Mouse (Mus musculus): Measurements from ENCODE around the gene Gin1. TPM values are rescaled to one million over a fixed set of nuclear protein-coding genes. Genes with fewer than 3 reads are reported as not detected.
"Not testable (repeated sequence)": the region's sequence is repeated elsewhere in the genome, so short reads cannot be mapped to it uniquely, and the experiment has no call there.

Gin1 gene
- total RNA-seq (2021) = 10 to 100 TPM in 1 of 2 experiments, 1 to 10 TPM in 1; 7.9 to 10.6 TPM
- long read RNA-seq, experiment 1, transcript Gin1-202 (3 exons, 1,037 nt) = major isoform, 5 of 11 reads
- long read RNA-seq, experiment 1, transcript Gin1-203 (8 exons, 2,046 nt) = major isoform, 5 of 11 reads
- long read RNA-seq, experiment 1, partial matches to known transcripts = 0 of 11 reads
- long read RNA-seq, experiment 1, other reads (novel, unspliced or antisense) = 1 of 11 reads
- long read RNA-seq, experiment 2, transcript Gin1-203 (8 exons, 2,046 nt) = major isoform, 5 of 9 reads
- long read RNA-seq, experiment 2, partial matches to known transcripts = 3 of 9 reads
- long read RNA-seq, experiment 2, other reads (novel, unspliced or antisense) = 0 of 9 reads

DNA sequence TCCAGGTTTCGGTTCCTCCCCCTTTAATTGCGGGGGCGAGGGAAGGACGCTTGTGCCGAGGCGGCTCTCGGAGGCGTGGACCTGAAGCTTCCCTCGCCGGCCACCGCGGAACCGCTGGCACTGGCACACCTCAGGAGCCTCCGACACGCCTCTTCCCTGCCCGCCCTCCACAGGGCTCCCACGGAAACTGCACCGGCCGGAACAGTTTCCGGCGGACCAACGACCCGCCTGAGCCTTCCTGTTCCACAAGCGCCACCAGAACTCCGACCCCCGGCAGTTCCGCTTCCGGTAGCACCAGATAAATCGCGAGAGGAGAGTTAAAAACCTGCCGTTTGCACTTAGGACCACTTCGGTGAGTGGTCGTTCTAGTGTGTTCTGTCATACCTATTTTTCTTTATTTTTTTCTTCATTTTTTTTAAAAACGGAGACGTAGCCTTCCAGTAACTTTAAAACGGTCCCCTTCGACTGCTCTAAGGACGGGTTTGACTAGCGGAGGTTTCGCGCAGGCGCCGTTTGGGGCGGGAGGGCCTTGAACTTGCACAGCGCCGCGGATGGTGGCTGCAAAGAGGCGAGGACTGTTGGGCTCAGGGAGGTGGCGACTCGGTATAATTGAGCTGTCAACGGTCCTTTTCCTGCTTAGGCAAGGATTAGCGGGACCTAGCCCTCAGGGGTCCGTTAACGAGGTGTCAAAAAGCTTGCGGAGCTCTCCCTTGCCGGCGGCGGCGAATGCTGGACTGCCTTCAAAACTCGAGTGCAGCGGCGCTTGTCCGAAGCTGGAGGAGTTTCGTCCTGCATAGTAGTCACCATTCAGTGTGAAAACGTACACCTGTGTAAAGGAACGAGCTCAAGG lies at the start of gene Gin1, which contains the start of gene Ppip5k2:
Gene Gin1, plus strand, starts transcription at position 269 of the 850 bp plus-strand sequence.
Gene Ppip5k2, minus strand, starts transcription at position 508 of the 850 bp plus-strand sequence.
- peak; percentile 96 for DNase-seq

- DNase-seq = no peak
Measured at GRCm38 (mm10) chr1:97726730-97727129, 43.2 kb upstream of the Gin1 start.

DNA sequence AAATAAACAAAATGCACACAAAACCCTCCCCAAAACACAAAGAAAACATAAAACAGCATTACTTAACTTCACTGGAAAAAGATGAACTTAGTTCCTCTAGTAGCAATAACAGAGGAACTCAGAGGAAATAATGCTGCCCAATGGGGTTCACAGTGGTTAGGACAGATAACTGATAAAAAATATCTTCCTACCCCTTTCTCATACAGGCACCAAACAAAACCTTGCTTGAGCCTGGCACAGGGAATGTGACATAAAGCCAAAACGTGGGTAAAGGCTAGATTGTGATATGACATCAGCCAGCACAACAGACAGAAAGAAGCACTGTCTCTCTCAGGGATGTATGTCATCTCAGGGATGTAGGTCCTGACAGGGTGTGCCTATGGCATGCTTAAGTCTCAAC lies 40.6 kb upstream of the Gin1 start:
- no peak for DNase-seq

GRCm38 (mm10) chr1:97743063-97743462 lies 26.9 kb upstream of the Gin1 start:
- no peak for DNase-seq

DNA sequence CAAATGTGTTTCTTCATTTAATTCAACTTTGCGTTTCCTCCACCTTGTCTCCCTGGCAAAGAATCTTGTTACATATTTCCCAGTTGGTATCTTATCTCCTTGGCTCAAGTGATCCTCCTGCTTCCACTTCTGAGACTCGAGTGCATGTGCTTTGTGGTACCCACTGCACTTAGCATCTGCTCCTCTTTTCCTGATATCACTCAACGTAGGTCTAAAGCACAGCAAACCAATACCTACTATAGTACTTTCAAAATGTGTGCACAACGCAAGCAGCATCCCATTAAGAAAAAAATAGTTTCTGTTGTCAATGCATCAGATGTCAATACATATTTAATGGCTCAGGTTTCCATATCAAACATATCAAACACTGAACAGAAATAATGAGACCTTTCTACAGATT lies 24.3 kb upstream of the Gin1 start:
- DNase-seq = no peak

DNA sequence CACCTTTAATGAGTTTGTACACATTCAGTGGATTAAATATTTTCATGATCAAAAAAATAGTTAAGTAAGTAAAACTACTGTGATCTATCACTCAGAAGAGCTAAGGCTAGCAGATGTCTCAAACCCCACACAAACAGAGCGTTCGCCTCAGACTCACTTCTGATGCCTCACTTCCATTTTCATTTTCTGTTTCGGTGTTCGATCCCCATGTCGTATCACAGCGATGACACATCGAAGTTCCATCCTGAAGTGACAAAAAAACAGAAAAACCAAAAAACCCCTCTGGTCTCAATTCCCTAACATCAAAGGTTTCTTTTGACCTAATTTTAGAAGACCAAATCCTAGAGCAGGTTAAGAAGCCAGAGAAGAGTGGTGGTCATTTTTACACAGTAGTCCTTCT lies 23.7 kb upstream of the Gin1 start:
- DNase-seq = no peak

GRCm38 (mm10) chr1:97748163-97748562 lies 21.8 kb upstream of the Gin1 start:
- no peak for DNase-seq

DNA sequence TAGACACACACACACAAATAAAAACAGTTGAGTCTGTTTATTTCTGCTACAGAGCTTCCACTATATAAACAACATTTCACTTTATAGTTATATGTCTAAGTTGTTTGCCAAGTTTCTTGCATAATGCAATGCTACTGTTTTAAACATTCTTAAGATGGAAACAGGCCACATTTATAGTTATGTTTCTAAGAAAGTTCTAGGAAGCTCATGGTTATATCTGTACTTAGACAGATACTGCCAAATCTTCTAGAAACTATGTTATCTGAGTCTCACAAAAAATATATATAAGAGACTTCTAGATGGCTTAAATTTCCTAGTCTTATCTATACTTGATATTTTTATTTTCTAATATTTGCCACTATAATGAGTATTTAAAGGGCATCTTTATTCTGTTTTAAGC lies 16.8 kb upstream of the Gin1 start:
- no peak for DNase-seq

- DNase-seq = no peak
Measured at GRCm38 (mm10) chr1:97754392-97754791, 15.6 kb upstream of the Gin1 start.

DNA sequence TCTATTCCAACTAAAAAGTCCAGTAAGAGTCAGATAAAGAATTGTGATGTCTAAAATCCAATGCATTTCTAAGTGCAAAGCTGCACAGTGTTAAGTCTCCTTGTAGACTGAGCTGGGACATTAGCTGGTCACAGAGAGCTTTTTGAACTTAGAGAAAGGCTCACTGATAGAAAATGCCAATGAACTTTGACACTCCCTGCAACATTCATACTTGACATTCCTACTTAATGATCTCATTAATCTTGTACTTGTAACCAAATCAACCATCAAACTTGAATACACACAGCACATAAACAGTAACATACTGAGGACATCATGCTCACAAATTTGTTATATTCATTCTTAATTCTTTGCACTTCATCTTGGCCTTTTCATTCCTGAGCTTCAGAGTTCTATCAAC lies 10.1 kb upstream of the Gin1 start:
- no peak for DNase-seq

- no peak for DNase-seq
Measured at GRCm38 (mm10) chr1:97760598-97760997, 9.4 kb upstream of the Gin1 start.

- DNase-seq = no peak
Measured at GRCm38 (mm10) chr1:97761477-97761876, 8.5 kb upstream of the Gin1 start.

- not testable (repeated sequence) for DNase-seq
Measured at GRCm38 (mm10) chr1:97765712-97766111, 4.3 kb upstream of the Gin1 start.

- no peak for DNase-seq
Measured at GRCm38 (mm10) chr1:97768089-97768488, 1.9 kb upstream of the Gin1 start.

DNA sequence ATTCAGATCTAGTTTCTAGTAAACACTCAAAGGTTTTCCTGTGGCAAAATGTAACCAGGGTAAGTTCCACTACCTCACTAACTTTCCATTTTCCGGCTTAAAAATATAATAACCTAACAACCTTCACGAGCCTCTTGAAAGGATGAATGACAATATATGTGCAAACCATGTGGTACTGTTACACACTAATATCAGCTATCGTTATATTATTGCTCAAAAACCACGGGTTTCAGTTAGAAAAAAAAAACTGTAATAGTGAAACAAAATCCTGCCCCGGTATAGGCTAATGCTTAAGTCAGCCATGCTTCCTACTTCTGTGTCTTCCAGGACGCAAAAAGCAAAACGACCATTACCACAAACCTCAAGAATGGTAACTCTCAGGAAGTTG lies 1.1 kb upstream of the Gin1 start:
- DNase-seq = no peak

DNA sequence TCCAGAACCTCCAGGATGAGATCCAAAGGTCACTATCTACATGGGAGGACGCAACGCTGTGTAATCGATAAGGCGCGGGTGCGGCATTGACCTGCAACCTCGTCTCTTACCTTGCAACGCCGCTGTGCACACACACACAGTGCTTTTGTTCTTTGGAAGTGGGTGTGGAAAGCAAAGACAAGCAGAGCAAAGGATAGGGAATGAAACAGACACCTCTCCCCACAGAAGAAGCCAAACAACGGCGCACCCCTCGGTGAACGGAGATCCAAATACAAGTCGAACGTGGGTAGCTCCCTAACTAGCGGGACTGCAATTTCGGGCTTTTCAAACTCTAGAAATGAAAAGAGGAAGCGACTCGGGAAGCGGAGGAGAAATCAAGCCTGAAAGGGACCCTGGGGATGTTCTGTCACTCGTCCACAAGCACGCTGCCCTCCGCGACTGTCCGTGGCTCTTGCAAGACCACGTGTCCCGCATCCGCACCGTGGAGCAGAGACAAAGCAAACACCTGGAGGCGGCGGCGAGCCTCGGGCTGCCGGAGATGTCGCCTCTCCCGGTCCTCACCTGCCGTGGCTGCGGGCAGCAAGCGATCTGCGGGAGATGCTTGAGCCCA lies 573 bp upstream of the Gin1 start:
- DNase-seq = no peak

DNA sequence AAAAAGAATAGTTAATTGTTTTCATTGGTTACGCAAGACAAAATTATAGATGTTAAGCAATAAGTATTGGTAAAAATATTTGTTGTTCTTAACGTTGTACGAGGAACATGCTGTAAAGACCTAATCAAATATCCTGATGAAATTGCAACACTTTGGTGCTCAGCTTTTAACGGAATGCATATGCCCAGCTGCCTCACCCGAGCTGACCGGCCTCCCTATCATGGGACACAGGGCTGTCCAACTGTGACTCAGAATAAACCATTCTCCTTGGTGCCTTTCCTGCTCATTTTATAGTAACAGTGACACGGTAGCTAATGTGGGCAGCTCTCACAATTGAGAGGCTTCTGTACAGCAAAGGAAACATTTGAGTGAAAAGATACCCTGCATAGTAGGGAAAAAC lies 1.1 kb downstream of the Gin1 start:
- DNase-seq = peak; percentile 24

DNA sequence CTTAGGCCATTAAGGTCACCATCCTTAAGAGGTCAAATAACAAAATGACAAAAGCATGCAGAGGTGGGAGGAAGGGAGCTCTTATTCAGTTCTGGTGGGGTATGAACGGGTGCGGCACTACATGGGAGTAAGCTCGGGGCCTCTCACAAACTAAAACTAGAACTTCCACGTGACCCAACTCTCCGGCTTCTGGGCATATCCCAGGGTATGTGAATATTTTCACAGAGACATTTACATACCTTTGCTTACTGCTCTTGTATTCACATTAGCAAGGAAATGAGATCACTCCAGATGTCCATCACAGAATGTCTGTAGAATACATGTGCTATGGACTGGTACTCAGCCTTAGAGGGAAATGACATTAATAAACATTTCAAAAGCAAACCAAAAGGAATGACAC lies 1.8 kb downstream of the Gin1 start:
- DNase-seq = no peak

DNA sequence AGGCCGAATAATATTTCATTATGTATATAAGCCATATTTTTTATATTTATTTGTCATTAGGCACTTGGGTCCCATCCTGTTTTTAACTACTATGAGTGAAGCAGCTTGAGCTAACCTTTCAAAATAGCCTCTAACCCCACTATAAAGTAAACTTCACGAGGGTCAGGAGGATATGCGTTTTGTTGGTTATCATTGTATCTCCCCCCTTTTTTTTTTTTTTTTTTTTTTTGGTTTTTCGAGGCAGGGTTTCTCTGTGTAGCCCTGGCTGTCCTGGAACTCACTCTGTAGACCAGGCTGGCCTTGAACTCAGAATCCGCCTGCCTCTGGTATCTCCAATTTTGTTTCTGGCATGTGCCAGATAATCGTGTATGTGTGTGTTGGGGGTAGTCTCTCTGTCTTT lies 3.4 kb downstream of the Gin1 start:
- DNase-seq = no peak

DNA sequence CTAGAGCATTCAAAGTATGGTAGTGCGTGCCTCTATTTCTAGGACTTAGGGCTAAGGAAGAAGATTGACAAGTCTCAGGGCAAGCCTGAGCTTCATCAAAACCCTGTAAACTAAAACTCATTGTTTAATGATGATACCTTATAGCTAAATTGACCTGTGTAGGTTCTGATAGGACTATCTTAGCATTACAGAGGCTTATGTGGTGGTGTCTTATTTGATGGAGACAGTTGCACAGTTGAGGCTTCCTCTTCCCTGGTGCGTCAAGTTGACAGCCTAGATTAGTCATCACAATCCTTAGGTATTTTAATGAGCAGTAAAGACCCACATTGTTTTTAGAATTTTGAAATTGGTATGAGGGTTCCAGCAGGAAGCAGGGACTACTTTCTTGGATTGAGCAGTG lies 4.0 kb downstream of the Gin1 start:
- no peak for DNase-seq

DNA sequence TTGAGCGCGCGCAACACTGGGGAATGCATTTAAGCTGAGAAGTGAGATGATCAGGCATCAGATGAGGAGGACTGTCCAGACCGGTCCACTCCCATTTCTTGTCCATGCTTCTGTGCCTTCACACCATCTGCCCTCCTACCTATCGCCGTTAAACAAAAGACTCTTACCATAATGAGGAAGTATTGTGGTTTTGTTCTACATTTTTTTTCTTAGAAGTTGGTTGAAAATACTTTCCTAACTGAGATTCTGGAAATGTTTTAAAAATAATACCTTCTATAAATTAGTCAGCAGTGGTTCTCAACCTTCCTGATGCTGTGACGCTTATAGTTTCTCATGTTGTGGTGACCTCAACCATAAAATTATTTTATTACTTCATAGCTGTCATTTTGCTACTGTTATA lies 11.7 kb downstream of the Gin1 start:
- DNase-seq = no peak

- no peak for DNase-seq
Measured at GRCm38 (mm10) chr1:97784928-97785327, 15.0 kb downstream of the Gin1 start.
